Mouse (Mus musculus) gastrocnemius, adult 8-10 months (tissue): ENCODE measurements around the gene Hes2. TPM values are rescaled to one million over a fixed set of nuclear protein-coding genes. Genes with fewer than 3 reads are reported as not detected.

Source experiments
- DNase-seq, 2 experiments: peaks; one replicate each; pipeline ENCODE4 v3.0.0; 2022; ENCODE audit warnings: low spot score in 2 of 2
- total RNA-seq, 4 experiments: library from RNA; stranded (reverse); gene quantifications; 2 replicates each; pipeline ENCODE4 v1.2.4; 2022

The Hes2 gene
- total RNA-seq, 4 experiments from 2014 or later, result not detected

DNA sequence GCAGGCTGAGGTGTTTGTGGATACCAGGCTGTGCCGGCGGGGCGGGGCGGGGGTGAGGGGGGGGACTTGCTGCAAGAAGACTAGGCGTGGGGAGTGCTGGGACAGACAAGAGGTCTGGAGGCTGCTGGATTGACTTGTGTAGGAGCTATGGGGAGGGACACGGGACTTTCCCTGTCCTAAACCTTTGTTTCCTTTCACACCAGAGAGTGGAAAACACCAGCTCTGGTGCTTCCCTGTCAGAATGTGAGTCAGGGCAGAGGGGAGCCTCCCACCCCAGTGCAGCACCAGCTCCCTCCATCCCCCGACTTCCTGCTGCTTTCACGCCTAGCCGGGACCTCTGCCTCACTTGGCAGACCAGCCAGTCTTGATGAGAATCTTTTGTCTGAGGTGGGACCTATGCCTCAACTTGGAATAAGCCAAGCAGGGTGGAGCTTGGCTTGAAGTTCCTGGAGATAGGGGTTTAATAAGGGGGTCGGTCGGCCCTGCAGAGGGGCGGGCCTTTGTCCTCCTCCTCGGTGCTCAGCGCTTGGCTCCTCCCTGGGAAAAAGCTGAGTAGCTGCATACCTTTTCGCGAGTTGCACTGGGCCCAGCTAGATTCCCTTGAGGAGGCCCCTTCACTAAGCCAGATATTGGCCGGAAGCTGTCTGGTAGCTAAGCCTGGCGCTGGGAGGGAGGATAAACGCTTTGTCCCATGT, 27.0 kb downstream of the Hes2 start:
- no peak for DNase-seq

DNA sequence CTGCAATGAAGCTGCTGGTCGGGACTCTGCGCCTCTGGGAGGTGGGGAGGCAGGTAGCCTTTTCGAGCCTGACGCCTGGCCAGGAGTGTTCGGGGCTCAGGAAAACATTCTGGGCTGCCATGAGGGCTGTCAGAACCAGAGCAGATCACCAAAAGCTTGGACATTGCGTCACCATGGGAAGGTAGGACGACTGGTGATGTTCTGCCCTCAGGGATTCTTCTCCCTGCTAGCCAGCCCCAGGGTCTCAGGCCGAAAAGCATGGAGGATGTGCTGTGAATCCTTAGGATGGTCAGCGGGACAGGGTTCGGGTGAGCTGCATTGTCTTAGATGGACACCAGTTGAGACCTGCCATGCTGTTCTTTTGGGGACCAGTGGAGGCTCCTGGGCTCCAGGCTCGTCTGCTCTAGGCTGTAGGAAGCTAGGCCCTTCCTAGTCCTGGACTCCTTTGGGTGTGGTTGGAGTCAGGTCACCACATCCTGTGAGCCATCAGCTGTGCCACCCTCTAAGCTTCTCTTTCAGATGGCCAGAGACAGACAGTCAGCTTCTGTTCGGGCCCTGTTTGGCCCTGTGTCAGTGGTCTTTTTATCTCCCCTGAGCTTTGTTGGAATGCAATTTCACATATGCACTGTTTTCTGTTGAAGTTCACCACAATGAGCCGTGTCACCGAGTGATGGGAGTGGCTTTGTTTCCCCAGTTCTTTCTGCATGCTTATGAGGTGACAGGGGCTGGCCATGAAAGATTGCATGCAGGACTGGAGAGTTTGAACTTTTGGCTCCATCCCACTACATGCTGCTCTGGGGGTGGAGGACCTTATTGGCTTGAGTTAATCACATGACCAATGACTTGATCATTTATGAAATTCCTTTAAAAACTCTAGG, 27.8 kb downstream of the Hes2 start:
- no peak for DNase-seq

GRCm38 (mm10) chr4:152187142-152187541, 28.5 kb downstream of the Hes2 start:
- DNase-seq, result no peak

- no peak for DNase-seq
These were observed 30.0 kb downstream of the Hes2 start for GRCm38 (mm10) chr4:152188651-152189050.

- DNase-seq, result no peak
These were observed 30.4 kb downstream of the Hes2 start for GRCm38 (mm10) chr4:152189071-152189470.

- DNase-seq, result no peak
These were observed 31.0 kb downstream of the Hes2 start for GRCm38 (mm10) chr4:152189691-152190090.

- DNase-seq, result no peak
These were observed 31.5 kb downstream of the Hes2 start for GRCm38 (mm10) chr4:152190096-152190653.

DNA sequence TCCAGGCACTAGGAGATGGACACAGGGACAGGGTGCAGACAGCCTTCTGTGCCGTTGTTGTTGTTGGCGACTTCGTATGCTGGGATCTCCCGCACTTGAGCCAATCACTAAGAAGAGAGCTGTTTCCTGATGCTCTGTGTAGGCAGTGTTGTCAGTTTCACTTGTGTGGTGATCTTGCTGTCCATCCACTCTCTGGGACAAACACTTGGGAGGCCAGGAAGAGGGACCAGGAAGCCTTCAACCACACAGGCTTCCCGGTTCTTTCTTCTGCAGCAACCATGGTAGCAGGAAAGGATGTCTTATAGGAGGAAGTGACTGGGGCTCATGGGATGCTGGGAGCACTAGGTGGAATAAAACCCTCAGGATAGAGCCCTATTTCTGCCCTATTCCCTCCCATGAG, 32.0 kb downstream of the Hes2 start:
- DNase-seq, result no peak

GRCm38 (mm10) chr4:152192569-152192968, 33.9 kb downstream of the Hes2 start:
- DNase-seq, result no peak

DNA sequence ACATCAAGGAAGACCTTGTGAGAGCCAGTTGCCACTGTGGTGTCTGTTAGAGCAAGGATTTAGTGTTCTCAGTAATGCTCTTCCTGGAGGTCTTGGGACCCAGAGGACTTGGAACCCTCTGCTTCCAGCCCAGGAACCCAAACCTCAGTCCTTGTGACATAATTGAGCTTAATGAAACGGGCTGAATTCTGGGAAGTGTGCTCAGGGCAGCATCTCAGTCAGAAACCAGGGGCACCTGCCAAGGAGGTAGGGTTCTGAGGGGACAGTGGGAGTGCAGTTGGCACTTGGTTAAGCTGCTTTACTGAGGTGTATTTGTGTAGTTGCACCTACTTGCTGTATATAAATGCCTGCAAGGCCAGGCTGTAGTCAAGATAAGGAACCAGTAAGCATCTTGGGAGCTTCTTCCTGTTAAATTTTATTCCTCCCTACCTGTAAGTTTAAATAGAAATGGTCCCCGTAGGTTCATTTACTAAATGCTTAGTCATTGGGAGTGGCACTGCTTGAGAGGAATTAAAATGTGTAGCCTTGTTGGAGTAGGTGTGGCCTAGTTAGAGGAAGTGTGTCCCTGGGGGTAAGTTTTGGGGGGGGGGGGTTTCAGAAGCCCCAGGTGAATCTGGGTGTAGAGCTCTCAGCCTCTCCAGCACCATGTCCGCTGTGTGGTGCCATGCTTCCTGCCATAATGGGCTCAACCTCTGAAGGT, 36.0 kb downstream of the Hes2 start:
- no peak for DNase-seq

- DNase-seq, result no peak
These were observed 37.6 kb downstream of the Hes2 start for GRCm38 (mm10) chr4:152196276-152196675.

GRCm38 (mm10) chr4:152197545-152197944, 38.9 kb downstream of the Hes2 start:
- no peak for DNase-seq

GRCm38 (mm10) chr4:152199617-152200016, 41.0 kb downstream of the Hes2 start:
- no peak for DNase-seq

- no peak for DNase-seq
These were observed 42.8 kb downstream of the Hes2 start for GRCm38 (mm10) chr4:152201492-152201891.

GRCm38 (mm10) chr4:152202418-152202817, 43.8 kb downstream of the Hes2 start:
- no peak for DNase-seq

DNA sequence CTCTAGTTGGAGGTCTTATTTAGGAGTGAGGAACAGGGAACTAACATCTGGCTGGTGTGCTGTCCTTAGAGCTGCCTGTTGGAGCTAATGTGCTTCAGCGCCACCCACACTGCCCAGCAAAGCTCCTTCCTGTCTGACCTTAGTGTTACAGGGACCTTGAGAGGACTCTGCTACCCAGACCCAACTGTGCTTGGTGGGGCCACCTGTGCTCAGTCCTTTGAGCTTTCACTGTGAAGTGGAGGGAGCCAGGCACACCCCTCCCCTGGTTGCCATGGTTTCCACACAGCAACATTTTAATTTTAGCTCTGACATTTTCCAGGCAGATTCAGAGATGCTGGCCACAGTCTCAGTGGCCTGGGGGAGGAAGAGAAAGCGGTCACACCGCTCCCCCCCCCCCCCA, 44.2 kb downstream of the Hes2 start:
- DNase-seq, result no peak

DNA sequence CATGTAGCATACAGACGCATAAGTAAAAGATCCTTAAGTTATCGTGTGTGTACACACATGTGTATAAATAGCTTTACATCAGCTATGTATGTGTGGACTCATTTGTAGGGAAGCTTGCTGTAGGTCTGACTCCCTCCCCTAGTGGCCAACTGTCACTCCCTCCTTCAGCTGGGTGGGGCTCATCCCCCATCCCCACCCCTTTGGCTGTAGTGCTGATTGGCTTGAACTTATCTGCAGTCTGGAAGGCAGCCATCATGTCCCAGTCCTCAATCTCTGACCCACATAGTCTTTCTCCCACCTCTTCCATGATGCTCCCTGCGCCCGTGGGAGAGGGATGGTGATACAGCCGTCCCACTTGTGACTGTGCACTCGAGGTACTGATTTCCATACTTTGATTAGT, 46.0 kb downstream of the Hes2 start:
- no peak for DNase-seq

DNA sequence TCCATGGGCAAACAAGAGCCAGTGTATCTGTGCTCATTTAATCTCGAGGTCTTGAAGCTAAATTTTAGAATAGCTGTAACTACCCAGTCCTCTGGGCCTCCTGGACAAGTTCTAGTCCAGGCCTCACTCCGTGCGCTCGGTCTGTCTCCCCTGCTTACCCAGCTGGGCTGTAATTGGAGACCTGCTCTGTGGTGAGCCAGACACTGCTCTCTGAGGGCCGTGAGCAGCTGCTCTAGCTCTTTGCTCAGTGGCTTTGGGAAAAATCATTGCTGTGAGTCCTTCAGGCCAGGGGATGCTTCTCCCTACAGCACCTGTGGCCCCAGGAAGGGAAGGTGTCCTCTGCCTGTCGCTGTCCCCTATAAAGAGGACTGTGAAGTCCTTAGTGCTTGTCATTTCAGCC, 47.5 kb downstream of the Hes2 start:
- no peak for DNase-seq

- DNase-seq, result no peak
These were observed 51.0 kb downstream of the Hes2 start for GRCm38 (mm10) chr4:152209623-152210022.
